Mouse (Mus musculus) spleen, embryonic (tissue): Measurements from ENCODE around the gene Aim2.
"Not testable (repeated sequence)": the region's sequence is repeated elsewhere in the genome, so short reads cannot be mapped to it uniquely, and the experiment has no call there.

ENCODE experiments used
- CTCF ChIA-PET: fragments of 350-600 bp; sonication (Branson Sonifier 250); formaldehyde crosslinking; loops from one replicate; lab custom pipeline; 2022; lab: Charles Lee

The Aim2 gene

GRCm38 (mm10) chr1:173456139-173456754 lies 105.6 kb downstream of the Aim2 start:
- CTCF ChIA-PET: interaction anchor here (0.7 to 0.8 kb wide), 3 partner anchors 30 to 867 kb away, joined by 3 to 4 read pairs (median 3); no protein-coding TSS in a partner anchor

- CTCF ChIA-PET: interaction anchor here (0.7 to 0.8 kb wide), 3 partner anchors 31 to 867 kb away, joined by 3 to 4 read pairs (median 3); no protein-coding TSS in a partner anchor
Observed at GRCm38 (mm10) chr1:173456761-173457160, 106.1 kb downstream of the Aim2 start.

GRCm38 (mm10) chr1:173480399-173481181 lies 129.9 kb downstream of the Aim2 start:
- CTCF ChIA-PET: not testable (repeated sequence)

- CTCF ChIA-PET: not testable (repeated sequence)
Observed at GRCm38 (mm10) chr1:173481182-173481574, 130.5 kb downstream of the Aim2 start.

GRCm38 (mm10) chr1:173490812-173491480 lies 140.3 kb downstream of the Aim2 start, which contains the start of gene Ifi206:
TSS of gene Ifi206 (minus strand) at chr1:173491041.
- CTCF ChIA-PET: not testable (repeated sequence)

- CTCF ChIA-PET: not testable (repeated sequence)
Observed at GRCm38 (mm10) chr1:173491483-173491882, 140.8 kb downstream of the Aim2 start.

- CTCF ChIA-PET: not testable (repeated sequence)
Observed at GRCm38 (mm10) chr1:173510595-173510994, 159.9 kb downstream of the Aim2 start.
